Mouse (Mus musculus) lung, adult 2 months (tissue): Measurements from ENCODE around the gene Adamts10. TPM values are rescaled to one million over a fixed set of nuclear protein-coding genes. Genes with fewer than 3 reads are reported as not detected.

Experiments
- DNase-seq: peaks from one replicate; pipeline ENCODE4 v3.0.0; 2022
- H3K4me1 ChIP-seq: fragments of 200-500 bp; 2 replicates; pipeline ENCODE4 v1.6.1; 2011; ENCODE audit warnings: low read length; ENCODE audit not compliant: control insufficient read depth, insufficient read depth
- H3K4me3 ChIP-seq: fragments of 200-500 bp; replicated peaks from 2 replicates; pipeline ENCODE3; 2011; ENCODE audit warnings: low read depth, mild to moderate bottlenecking, control low read depth, low read length; ENCODE audit errors: extremely low read depth
- CTCF ChIP-seq: fragments of 200-500 bp; IDR thresholded peaks from 2 replicates; pipeline ENCODE4 v1.5.1; 2011; ENCODE audit warnings: mild to moderate bottlenecking, low read length, control low read depth; ENCODE audit not compliant: insufficient read depth
- POLR2A ChIP-seq: fragments of 200-500 bp; IDR thresholded peaks from 2 replicates; pipeline ENCODE4 v1.6.1; 2011; ENCODE audit warnings: low read depth, mild to moderate bottlenecking, control low read depth, low read length, borderline replicate concordance; ENCODE audit errors: extremely low read depth
- WGBS: fragments of 180-500 bp; shearing (Covaris S2); methylation state at CpG from one replicate; pipeline ENCODE4 v1.1.7; 2018; 5-methylcytosine and 5-hydroxymethylcytosine counted together
- polyA plus RNA-seq: library from polyadenylated mRNA; depleted of rRNA; stranded (reverse); fragments of >200 nt; gene quantifications from 2 replicates; pipeline ENCODE4 v1.2.3, GENCODE M21; 2012; rRNA removed

Adamts10 gene
- polyA plus RNA-seq, 1 experiment, result 259 TPM

GRCm38 (mm10) chr17:33597271-33597670, 73.3 kb downstream of the Adamts10 start:
- DNase-seq, result no peak
- Histone ChIP-seq H3K4me1 (no peaks in the 10 kb centered on the region), H3K4me3 (no peak overlapping the region)
- no peak for TF ChIP-seq CTCF

GRCm38 (mm10) chr17:33598506-33598905, 74.5 kb downstream of the Adamts10 start:
- no peak overlapping the region for H3K4me3 ChIP-seq
- no peak for DNase-seq
- WGBS, result 85% methylated on average over 5 of the region's 5 CpGs

GRCm38 (mm10) chr17:33599836-33600475, 76.0 kb downstream of the Adamts10 start:
- TF ChIP-seq POLR2A (no peak), CTCF (no peak)
- no peak for DNase-seq
- WGBS, result 82% methylated on average over 8 of the region's 8 CpGs
- no peaks in the 10 kb centered on the region for H3K4me1 ChIP-seq
- no peak overlapping the region for H3K4me3 ChIP-seq

More at GRCm38 (mm10) chr17:33598506-33598905, 74.5 kb downstream of the Adamts10 start:
- H3K4me1 ChIP-seq, result no peaks in the 10 kb centered on the region
- no peak for TF ChIP-seq POLR2A
- no peak for TF ChIP-seq CTCF

GRCm38 (mm10) chr17:33600831-33601230, 76.8 kb downstream of the Adamts10 start:
- no peak overlapping the region for H3K4me3 ChIP-seq
- TF ChIP-seq CTCF, result no peak
- no peak for TF ChIP-seq POLR2A
- WGBS, result 76% methylated on average over 3 of the region's 3 CpGs
- no peaks in the 10 kb centered on the region for H3K4me1 ChIP-seq
- DNase-seq, result no peak

GRCm38 (mm10) chr17:33601947-33602346, 77.9 kb downstream of the Adamts10 start:
- TF ChIP-seq POLR2A, result no peak
- TF ChIP-seq CTCF, result no peak
- WGBS, result 81% methylated on average over 12 of the region's 12 CpGs
- H3K4me1 ChIP-seq, result no peaks in the 10 kb centered on the region
- DNase-seq, result no peak
- no peak overlapping the region for H3K4me3 ChIP-seq

Other genes with a start within 250 kb of the Adamts10 start
- 1.3 and 1.9 TPM in 2 replicates for gene Zfp955b, start 234.7 kb upstream of the Adamts10 start, polyA plus RNA-seq
- gene Zfp81, start 165.3 kb upstream of the Adamts10 start, polyA plus RNA-seq, result 0.58 and 0.98 TPM in 2 replicates
- gene Zfp101, start 129.6 kb upstream of the Adamts10 start, polyA plus RNA-seq, result 1.8 and 2.6 TPM in 2 replicates
- gene Actl9, start 91.3 kb upstream of the Adamts10 start, polyA plus RNA-seq, result 0.08 and 0.13 TPM in 2 replicates
- 13.2 and 18.6 TPM in 2 replicates for gene Myo1f, start 31.5 kb downstream of the Adamts10 start, polyA plus RNA-seq
- gene Zfp414, start 104.9 kb downstream of the Adamts10 start, polyA plus RNA-seq, result 70.2 and 76.4 TPM in 2 replicates
- 0.06 TPM in 1 of 2 replicates, not detected in the other for gene Pram1, start 113.9 kb downstream of the Adamts10 start, polyA plus RNA-seq
- gene Hnrnpm, start 162.7 kb downstream of the Adamts10 start, polyA plus RNA-seq, result 72.4 and 83.8 TPM in 2 replicates
- 114 and 126 TPM in 2 replicates for gene March2, start 194.5 kb downstream of the Adamts10 start, polyA plus RNA-seq
- 389 and 406 TPM in 2 replicates for gene Rab11b, start 236.3 kb downstream of the Adamts10 start, polyA plus RNA-seq